Mouse (Mus musculus) CH12.LX (cell line): ENCODE results near the gene Fgd1. TPM values are rescaled to one million over a fixed set of nuclear protein-coding genes. Genes with fewer than 3 reads are reported as not detected.

Experiments
- DNase-seq: peaks from one replicate; pipeline ENCODE4 v3.0.0-alpha.2; 2013; ENCODE audit errors: extremely low read depth
- H3K27ac ChIP-seq: 2 replicates; pipeline ENCODE4 v1.5.1; 2012; ENCODE audit warnings: low read depth, mild to moderate bottlenecking, control low read depth, moderate library complexity; ENCODE audit not compliant: insufficient read depth
- H3K27me3 ChIP-seq: replicated peaks from 2 replicates; pipeline ENCODE3; 2012; ENCODE audit warnings: inconsistent platforms
- H3K36me3 ChIP-seq, 2 experiments: replicated peaks in 1 of 2; 2 replicates each; pipeline versions ENCODE3 to v1.6.1; 2012; ENCODE audit warnings: inconsistent platforms in 1 of 2, low read length in 1 of 2, mild to moderate bottlenecking in 1 of 2, mixed read lengths in 1 of 2, moderate library complexity in 1 of 2; ENCODE audit not compliant: control insufficient read depth in 1 of 2, insufficient read depth in 1 of 2
- H3K4me1 ChIP-seq, 2 experiments: 2 replicates each; pipeline ENCODE4 v1.6.1; 2012; ENCODE audit warnings: inconsistent platforms in 1 of 2, moderate library complexity in 1 of 2; ENCODE audit not compliant: insufficient read depth in 2 of 2, control insufficient read depth in 1 of 2
- H3K4me2 ChIP-seq: 2 replicates; pipeline ENCODE4 v1.6.1; 2012; ENCODE audit warnings: low read depth, mild to moderate bottlenecking, control low read depth; ENCODE audit not compliant: poor library complexity, insufficient read depth, severe bottlenecking
- H3K4me3 ChIP-seq, 3 experiments: fragments of 150-350 bp in 1 of 3; sonication (generic) in 1 of 3; replicated peaks in 1 of 3; 2 replicates each; pipeline versions ENCODE3 to v1.5.1; 2011 to 2012; ENCODE audit warnings: low read depth in 2 of 3, low read length in 2 of 3, mild to moderate bottlenecking in 2 of 3, moderate library complexity in 2 of 3, control low read depth in 1 of 3, improper control_type of control experiment in 1 of 3, inconsistent platforms in 1 of 3, mixed read lengths in 1 of 3; ENCODE audit not compliant: poor library complexity in 1 of 3
- H3K79me2 ChIP-seq: replicated peaks from 2 replicates; pipeline ENCODE4 v1.6.1; 2012; ENCODE audit warnings: mild to moderate bottlenecking, moderate library complexity; ENCODE audit not compliant: control insufficient read depth, poor library complexity, insufficient read depth, severe bottlenecking; ENCODE audit errors: extremely low read depth
- H3K9ac ChIP-seq: 2 replicates; pipeline ENCODE4 v1.6.1; 2012; ENCODE audit warnings: low read depth, mild to moderate bottlenecking, control low read depth, moderate library complexity; ENCODE audit not compliant: insufficient read depth
- H3K9me3 ChIP-seq: replicated peaks from 2 replicates; pipeline ENCODE3; 2012; ENCODE audit warnings: low read length, inconsistent platforms, mixed read lengths
- E2F4 ChIP-seq: IDR thresholded peaks from 2 replicates; pipeline ENCODE4 v1.6.1; 2011; ENCODE audit warnings: low read depth, low read length, improper control_type of control experiment; ENCODE audit not compliant: insufficient replicate concordance
- ELF1 ChIP-seq: IDR thresholded peaks from 2 replicates; pipeline ENCODE4 v1.6.1; 2014; ENCODE audit warnings: low read depth, mild to moderate bottlenecking, inconsistent platforms, low read length, improper control_type of control experiment
- EP300 ChIP-seq: IDR thresholded peaks from 2 replicates; pipeline ENCODE4 v1.6.1; 2011; ENCODE audit warnings: low read length, improper control_type of control experiment
- ETS1 ChIP-seq: conservative IDR thresholded peaks from 2 replicates; pipeline ENCODE4 v1.6.1; 2012; ENCODE audit warnings: low read depth, mild to moderate bottlenecking, inconsistent platforms, low read length, improper control_type of control experiment, moderate library complexity
- IRF4 ChIP-seq: IDR thresholded peaks from 2 replicates; pipeline ENCODE4 v1.6.1; 2014; ENCODE audit warnings: low read depth, mild to moderate bottlenecking, inconsistent platforms, low read length, improper control_type of control experiment
- JUND ChIP-seq: conservative IDR thresholded peaks from 2 replicates; pipeline ENCODE4 v1.6.1; 2011; ENCODE audit warnings: low read depth, low read length, improper control_type of control experiment
- MAX ChIP-seq: IDR thresholded peaks from 2 replicates; pipeline ENCODE4 v1.6.1; 2011; ENCODE audit warnings: low read length, improper control_type of control experiment
- MAZ ChIP-seq: IDR thresholded peaks from 2 replicates; pipeline ENCODE4 v1.6.1; 2012; ENCODE audit warnings: low read depth, mild to moderate bottlenecking, inconsistent platforms, low read length, improper control_type of control experiment, moderate library complexity
- MEF2A ChIP-seq: IDR thresholded peaks from 2 replicates; pipeline ENCODE4 v1.6.1; 2014; ENCODE audit warnings: low read depth, mild to moderate bottlenecking, inconsistent platforms, low read length, improper control_type of control experiment, borderline replicate concordance
- MXI1 ChIP-seq: IDR thresholded peaks from 2 replicates; pipeline ENCODE4 v1.6.1; 2011; ENCODE audit warnings: mild to moderate bottlenecking, low read depth, low read length, improper control_type of control experiment
- MYC ChIP-seq: IDR thresholded peaks from 2 replicates; pipeline ENCODE4 v1.6.1; 2011; ENCODE audit warnings: low read depth, mild to moderate bottlenecking, improper control_type of control experiment, low read length
- NELFE ChIP-seq: IDR thresholded peaks from 2 replicates; pipeline ENCODE4 v1.6.1; 2011; ENCODE audit warnings: low read depth, low read length, improper control_type of control experiment
- NRF1 ChIP-seq: IDR thresholded peaks from 2 replicates; pipeline ENCODE4 v1.6.1; 2014; ENCODE audit warnings: low read depth, mild to moderate bottlenecking, inconsistent platforms, low read length, improper control_type of control experiment, moderate library complexity
- POLR2A ChIP-seq: IDR thresholded peaks from 2 replicates; pipeline ENCODE4 v1.6.1; 2011; ENCODE audit warnings: low read depth, mild to moderate bottlenecking, improper control_type of control experiment, low read length
- RAD21 ChIP-seq: IDR thresholded peaks from 2 replicates; pipeline ENCODE4 v1.6.1; 2011; ENCODE audit warnings: low read depth, mild to moderate bottlenecking, low read length, improper control_type of control experiment, moderate library complexity
- RCOR1 ChIP-seq: conservative IDR thresholded peaks from 2 replicates; pipeline ENCODE4 v1.6.1; 2012; ENCODE audit warnings: low read depth, mild to moderate bottlenecking, inconsistent platforms, low read length, improper control_type of control experiment
- SIN3A ChIP-seq: IDR thresholded peaks from 2 replicates; pipeline ENCODE4 v1.6.1; 2012; ENCODE audit warnings: low read length, improper control_type of control experiment, inconsistent platforms
- SMC3 ChIP-seq: IDR thresholded peaks from 2 replicates; pipeline ENCODE4 v1.6.1; 2011; ENCODE audit warnings: low read depth, low read length, improper control_type of control experiment
- UBTF ChIP-seq: IDR thresholded peaks from 2 replicates; pipeline ENCODE4 v1.6.1; 2012; ENCODE audit warnings: low read depth, mild to moderate bottlenecking, inconsistent platforms, low read length, improper control_type of control experiment, moderate library complexity
- USF1 ChIP-seq: IDR thresholded peaks from 2 replicates; pipeline ENCODE4 v1.6.1; 2014; ENCODE audit warnings: low read depth, mild to moderate bottlenecking, inconsistent platforms, low read length, improper control_type of control experiment
- USF2 ChIP-seq: conservative IDR thresholded peaks from 2 replicates; pipeline ENCODE4 v1.6.1; 2011; ENCODE audit warnings: low read depth, low read length, improper control_type of control experiment
- ZMIZ1 ChIP-seq: IDR thresholded peaks from 2 replicates; pipeline ENCODE4 v1.6.1; 2012; ENCODE audit warnings: low read depth, mild to moderate bottlenecking, inconsistent platforms, low read length, improper control_type of control experiment
- dilution Hi-C: fragments of 300-500 bp; cut with MboI; formaldehyde crosslinking; loops from 2 replicates; pipeline ENCODE4 v1.14.3; 2020; ENCODE audit warnings: low sequenced_read_pairs; ENCODE audit not compliant: extremely low pct_unique_long_range_greater_than_20kb, extremely low pct_ligation_motif_present
- in situ Hi-C: fragments of 300-500 bp; cut with MboI; formaldehyde crosslinking; loops from 3 replicates; pipeline ENCODE4 v1.14.3; 2019; ENCODE audit warnings: low sequenced_read_pairs, low pct_ligation_motif_present, low pct_unique_long_range_greater_than_20kb, mixed read lengths
- polyA plus RNA-seq: library from polyadenylated mRNA; unstranded; fragments of >175 nt; gene quantifications from 2 replicates; pipeline ENCODE4 v1.2.1, GENCODE M21; 2012; ENCODE audit warnings: low read depth; ENCODE audit not compliant: insufficient read length
- total RNA-seq, 2 experiments: library from RNA; depleted of rRNA; stranded (reverse); fragments of 300-350 nt in 1 of 2; fragments of >200 nt in 1 of 2; gene quantifications; 2 replicates each; pipeline ENCODE4 v1.2.3; 2012 to 2014

Fgd1 gene
- total and polyA plus RNA-seq, 3 experiments: 0.68 to 2.2 (median 2.2) TPM

- dilution Hi-C loops: no loop called here
- Histone ChIP-seq H3K4me2 (no peak overlapping the region), H3K79me2 (no peaks in the 10 kb centered on the region), H3K27me3 (no peaks in the 10 kb centered on the region), H3K9me3 (no peaks in the 10 kb centered on the region), H3K4me3 (no peak overlapping the region), H3K36me3 (no peaks in the 10 kb centered on the region), H3K4me1 (no peaks in the 10 kb centered on the region), H3K9ac (no peak overlapping the region), H3K27ac (no peak overlapping the region)
- TF ChIP-seq SIN3A (no peak), USF2 (no peak), JUND (no peak), POLR2A (no peak), MAX (no peak), UBTF (no peak), ZMIZ1 (no peak), ELF1 (no peak), IRF4 (no peak), RCOR1 (no peak), MAZ (no peak), MXI1 (no peak), USF1 (no peak), MYC (no peak), RAD21 (no peak), NRF1 (no peak), MEF2A (no peak), ETS1 (no peak), NELFE (no peak)
- in situ Hi-C loops: no loop called here
- no peak for DNase-seq
These were observed 14.6 kb upstream of the Fgd1 start for GRCm38 (mm10) chrX:151031400-151031799.

DNA sequence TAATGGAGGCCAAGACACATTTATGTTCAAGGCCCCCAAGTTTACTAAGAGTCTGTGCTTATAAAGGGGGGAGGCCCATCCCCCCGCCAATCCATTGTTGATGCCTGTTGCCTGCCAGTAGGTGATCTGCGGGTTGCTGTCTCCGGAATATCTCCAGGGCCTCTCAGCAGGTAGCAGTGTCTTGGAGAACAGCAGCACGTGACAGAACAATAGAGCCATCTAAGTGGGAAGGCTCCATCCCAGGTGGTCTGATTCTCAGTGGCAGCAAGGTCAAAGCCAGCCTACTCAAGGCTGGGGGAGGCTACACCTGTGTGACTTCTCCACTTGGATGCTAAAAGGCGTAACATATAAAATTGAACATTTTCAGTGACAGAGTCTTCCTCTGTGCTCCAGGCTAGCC lies 4.7 kb upstream of the Fgd1 start:
- dilution Hi-C loops (no loop called here), in situ Hi-C loops (no loop called here)
- no peak for DNase-seq
- no peaks in the 10 kb centered on the region for H3K36me3 ChIP-seq
- H3K27me3 ChIP-seq: no peaks in the 10 kb centered on the region
- H3K79me2 ChIP-seq: no peaks in the 10 kb centered on the region
- no peak overlapping the region for H3K27ac ChIP-seq
- no peak overlapping the region for H3K4me3 ChIP-seq
- no peak overlapping the region for H3K9ac ChIP-seq
- no peak overlapping the region for H3K4me2 ChIP-seq
- no peaks in the 10 kb centered on the region for H3K4me1 ChIP-seq
- no peak for TF ChIP-seq MAX
- TF ChIP-seq JUND: no peak
- TF ChIP-seq MYC: no peak
- TF ChIP-seq E2F4: no peak
- no peak for TF ChIP-seq SMC3
- TF ChIP-seq EP300: no peak
- TF ChIP-seq, all 38 proteins: peak for 0
- H3K9me3 ChIP-seq: no peaks in the 10 kb centered on the region
